Mouse (Mus musculus) R1 (cell line): ENCODE data around the gene Zfyve27.

Experiments
- DNase-seq: peaks from one replicate; pipeline ENCODE4 v3.0.0-alpha.2; 2018; ENCODE audit warnings: low read depth, low spot score

Zfyve27 gene

DNA sequence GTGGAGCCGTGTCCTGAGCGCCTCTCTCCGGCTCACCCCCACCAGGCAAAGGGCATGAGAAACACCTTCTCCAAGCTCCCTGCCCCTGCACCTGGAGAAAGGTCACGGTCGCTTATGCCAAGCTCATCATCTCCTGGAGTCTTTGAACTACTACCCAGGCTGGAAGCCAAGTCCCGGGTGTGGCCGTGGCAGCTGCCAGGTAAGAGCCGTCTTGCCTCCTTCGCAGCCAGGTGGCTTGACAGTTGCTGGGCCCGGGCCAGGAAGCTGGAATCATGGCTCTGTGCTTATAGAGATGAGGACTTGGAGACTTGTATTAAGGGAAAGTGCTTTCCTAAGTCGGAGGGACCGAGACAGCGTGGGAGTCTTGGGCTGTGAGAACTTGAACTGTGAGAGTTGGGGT, 67.2 kb downstream of the Zfyve27 start:
- DNase-seq: no peak

- DNase-seq: no peak
These were observed 74.0 kb downstream of the Zfyve27 start for GRCm38 (mm10) chr19:42237602-42238340.

GRCm38 (mm10) chr19:42238341-42238715, 74.6 kb downstream of the Zfyve27 start:
- DNase-seq: no peak

- no peak for DNase-seq
These were observed 77.1 kb downstream of the Zfyve27 start for GRCm38 (mm10) chr19:42240881-42241280.

GRCm38 (mm10) chr19:42243401-42243800, 79.7 kb downstream of the Zfyve27 start:
- DNase-seq: no peak
